Mouse (Mus musculus): ENCODE data around the gene Fgf12. TPM values are rescaled to one million over a fixed set of nuclear protein-coding genes. Genes with fewer than 3 reads are reported as not detected.

Gene Fgf12
- total and polyA plus RNA-seq, 3 experiments: 0.76 TPM; not detected in 2

DNA sequence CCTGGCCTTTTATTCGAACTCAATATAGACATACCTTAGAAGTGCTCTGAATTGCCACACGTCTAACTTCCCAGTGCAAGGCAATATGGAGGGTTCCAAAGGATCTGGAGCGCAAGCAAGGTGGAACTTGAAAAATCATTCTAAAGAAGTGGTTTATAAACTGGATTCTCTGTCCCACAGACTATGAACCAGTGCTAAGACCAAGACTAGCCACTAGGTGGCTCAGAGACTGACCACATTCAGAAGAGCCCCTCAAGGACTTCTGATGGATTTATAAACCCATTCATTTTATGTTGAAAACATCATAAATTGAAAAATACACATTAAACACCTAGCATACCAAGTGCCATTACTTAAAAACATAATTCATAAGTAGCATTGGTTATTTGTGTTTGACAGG is 611.9 kb downstream of the Fgf12 start:
- no peak for TF ChIP-seq GATA2 (IDR thresholded peaks at IDR 0.05; ENCODE audit: borderline replicate concordance, low read depth, low read length)
- Histone ChIP-seq H3K4me3 (ENCODE audit: low read depth, low read length) (no peak overlapping the region), H3K27me3 (ENCODE audit: insufficient read depth, low read length) (no peaks in the 10 kb centered on the region), H3K4me1 (ENCODE audit: insufficient read depth, low read depth, low read length) (no peaks in the 10 kb centered on the region), H3K9me3 (replicated peaks) (no peaks in the 10 kb centered on the region), H3K36me3 (replicated peaks) (no peaks in the 10 kb centered on the region)
- DNase-seq (ENCODE audit: low spot score) (no peak), ATAC-seq (ENCODE audit: extremely low read depth, insufficient number of reproducible peaks, low FRiP score, poor library complexity, severe bottlenecking) (no peak)

- Histone ChIP-seq H3K4me1 (ENCODE audit: insufficient read depth, low read depth, low read length) (no peaks in the 10 kb centered on the region), H3K4me3 (ENCODE audit: low read depth, low read length) (no peak overlapping the region), H3K9me3 (replicated peaks) (no peaks in the 10 kb centered on the region), H3K27me3 (ENCODE audit: insufficient read depth, low read length) (no peaks in the 10 kb centered on the region), H3K36me3 (replicated peaks) (no peaks in the 10 kb centered on the region)
- DNase-seq (ENCODE audit: low spot score) (no peak), ATAC-seq (ENCODE audit: extremely low read depth, insufficient number of reproducible peaks, low FRiP score, poor library complexity, severe bottlenecking) (no peak)
- TF ChIP-seq POLR2AphosphoS5 (IDR thresholded peaks at IDR 0.05; ENCODE audit: insufficient replicate concordance, low read depth, low read length): no peak
- TF ChIP-seq TAL1 (conservative IDR thresholded peaks at IDR 0.05; ENCODE audit: low read depth, low read length): no peak
- TF ChIP-seq GATA1 (IDR thresholded peaks at IDR 0.05; ENCODE audit: borderline replicate concordance, low read length): no peak
- TF ChIP-seq GATA2 (IDR thresholded peaks at IDR 0.05; ENCODE audit: borderline replicate concordance, low read depth, low read length): no peak
- no peak for TF ChIP-seq CTCF (IDR thresholded peaks at IDR 0.05; ENCODE audit: low read depth, low read length)
Observed at GRCm38 (mm10) chr16:28127006-28127405, 625.9 kb downstream of the Fgf12 start.

Other genes starting within 250 kb of the Fgf12 start
- gene Mb21d2, start 176.6 kb upstream of the Fgf12 start, total RNA-seq (2014; fragmentation: Nextera tagmentation): not detected in 2 replicates
- 0.29 TPM in 1 of 2 replicates, not detected in the other for gene Mb21d2, start 176.6 kb upstream of the Fgf12 start, total RNA-seq (2017)
- not detected in 2 replicates for gene Mb21d2, start 176.6 kb upstream of the Fgf12 start, polyA plus RNA-seq (2012)

All from G1E (cell line).